Mouse (Mus musculus): ENCODE data around the gene Plekhm3.

DNA sequence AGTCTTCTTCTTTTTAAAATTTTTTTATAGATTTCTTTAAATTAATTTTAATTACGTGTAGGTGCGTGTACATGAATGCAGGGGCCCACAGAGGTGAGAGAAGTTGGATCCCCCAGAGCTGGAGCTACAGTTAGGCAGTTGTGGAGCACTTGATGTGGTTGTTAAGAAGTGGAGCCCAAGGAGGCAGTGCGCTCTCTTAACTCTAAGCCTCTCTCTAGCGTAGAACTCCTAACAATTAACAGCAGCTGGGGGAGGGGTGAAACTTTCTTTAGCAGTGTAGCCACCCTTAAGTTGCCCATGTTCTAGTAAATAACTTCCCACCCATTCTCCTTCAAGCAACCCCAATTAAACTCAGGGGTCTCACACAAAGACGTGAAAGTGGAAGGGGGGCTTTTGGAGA is 84.7 kb downstream of the Plekhm3 start:
- no peak for TF ChIP-seq POLR2A (IDR thresholded peaks at IDR 0.05; ENCODE audit: borderline replicate concordance, extremely low read depth, insufficient read depth, insufficient read length, poor library complexity, severe bottlenecking)
- TF ChIP-seq CTCF (IDR thresholded peaks at IDR 0.05; ENCODE audit: borderline replicate concordance, extremely low read depth, insufficient read depth, insufficient read length), result no peak
